Mouse (Mus musculus): ENCODE data around the gene Synrg. TPM values are rescaled to one million over a fixed set of nuclear protein-coding genes. Genes with fewer than 3 reads are reported as not detected.
A peak's percentile ranks its signal among the peaks of the same experiment; 100 is the strongest.

Gene Synrg
- polyA plus RNA-seq, 1 experiment from 2014 or later: 34.3 TPM

- ATAC-seq (replicated peaks): no peak
- Histone ChIP-seq H3K9ac (replicated peaks) (no peak overlapping the region), H3K36me3 (peaks cover 91% of the 10 kb centered on the region), H3K4me3 (no peak overlapping the region), H3K9me3 (no peaks in the 10 kb centered on the region), H3K4me1 (peaks cover 11% of the 10 kb centered on the region; the same call in 1 of the 2 replicates), H3K27ac (replicated peaks) (no peak overlapping the region), H3K27me3 (no peaks in the 10 kb centered on the region), H3K4me2 (replicated peaks) (no peak overlapping the region)
- WGBS: 94% methylated on average over 2 of the region's 2 CpGs
These were observed 31.3 kb downstream of the Synrg start for GRCm38 (mm10) chr11:83995535-83995950.

GRCm38 (mm10) chr11:83997171-83997868 lies 33.1 kb downstream of the Synrg start:
- peaks cover 90% of the 10 kb centered on the region for H3K36me3 ChIP-seq
- 94% methylated on average over 5 of the region's 5 CpGs for WGBS
- H3K27me3 ChIP-seq: no peaks in the 10 kb centered on the region
- ATAC-seq (replicated peaks): no peak
- no peak overlapping the region for H3K27ac ChIP-seq (replicated peaks)
- H3K4me3 ChIP-seq: no peak overlapping the region
- no peaks in the 10 kb centered on the region for H3K9me3 ChIP-seq
- no peak overlapping the region for H3K4me2 ChIP-seq (replicated peaks)
- H3K9ac ChIP-seq (replicated peaks): no peak overlapping the region
- peaks cover 11% of the 10 kb centered on the region; the same call in 1 of the 2 replicates for H3K4me1 ChIP-seq

- 0 out of 2 replicates have a peak, but pooled peaks have one; percentile 46 for ATAC-seq (replicated peaks)
- peak overlapping the region; percentile 34 for H3K27ac ChIP-seq (replicated peaks)
These were observed 34.8 kb downstream of the Synrg start for GRCm38 (mm10) chr11:83998993-83999392.

GRCm38 (mm10) chr11:83999411-83999915 lies 35.2 kb downstream of the Synrg start:
- Histone ChIP-seq H3K4me1 (peaks cover 11% of the 10 kb centered on the region; the same call in 1 of the 2 replicates), H3K27me3 (no peaks in the 10 kb centered on the region), H3K4me3 (no peak overlapping the region), H3K36me3 (peaks cover 91% of the 10 kb centered on the region), H3K27ac (replicated peaks) (peak overlapping the region; percentile 34; the same call in 1 of the 2 replicates), H3K9me3 (no peaks in the 10 kb centered on the region), H3K4me2 (replicated peaks) (no peak overlapping the region), H3K9ac (replicated peaks) (no peak overlapping the region)
- no peak for ATAC-seq (replicated peaks)
- WGBS: 86% methylated on average over 4 of the region's 4 CpGs

More at GRCm38 (mm10) chr11:83998993-83999392, 34.8 kb downstream of the Synrg start:
- Histone ChIP-seq H3K4me3 (no peak overlapping the region), H3K4me1 (peaks cover 11% of the 10 kb centered on the region; the same call in 1 of the 2 replicates), H3K27me3 (no peaks in the 10 kb centered on the region), H3K36me3 (peaks cover 91% of the 10 kb centered on the region), H3K4me2 (replicated peaks) (no peak overlapping the region), H3K9ac (replicated peaks) (no peak overlapping the region), H3K9me3 (no peaks in the 10 kb centered on the region)
- 31% methylated on average over 3 of the region's 3 CpGs for WGBS

GRCm38 (mm10) chr11:84001257-84001656 lies 37.0 kb downstream of the Synrg start:
- 97% methylated on average over 3 of the region's 3 CpGs for WGBS
- no peak for ATAC-seq (replicated peaks)

GRCm38 (mm10) chr11:84003986-84004385 lies 39.8 kb downstream of the Synrg start:
- Histone ChIP-seq H3K4me3 (no peak overlapping the region), H3K9me3 (no peaks in the 10 kb centered on the region), H3K36me3 (peaks cover 81% of the 10 kb centered on the region), H3K27me3 (no peaks in the 10 kb centered on the region), H3K4me1 (peaks cover 6% of the 10 kb centered on the region; the same call in 1 of the 2 replicates), H3K27ac (replicated peaks) (no peak overlapping the region), H3K9ac (replicated peaks) (no peak overlapping the region), H3K4me2 (replicated peaks) (no peak overlapping the region)
- ATAC-seq (replicated peaks): no peak
- WGBS: 87% methylated on average over 6 of the region's 6 CpGs

More at GRCm38 (mm10) chr11:84001257-84001656, 37.0 kb downstream of the Synrg start:
- Histone ChIP-seq H3K27ac (replicated peaks) (no peak overlapping the region), H3K9ac (replicated peaks) (no peak overlapping the region), H3K4me1 (peaks cover 11% of the 10 kb centered on the region; the same call in 1 of the 2 replicates), H3K27me3 (no peaks in the 10 kb centered on the region), H3K9me3 (no peaks in the 10 kb centered on the region), H3K4me2 (replicated peaks) (no peak overlapping the region), H3K36me3 (peaks cover 91% of the 10 kb centered on the region), H3K4me3 (no peak overlapping the region)

- Histone ChIP-seq H3K36me3 (peaks cover 53% of the 10 kb centered on the region), H3K9me3 (no peaks in the 10 kb centered on the region), H3K4me2 (replicated peaks) (no peak overlapping the region), H3K4me3 (no peak overlapping the region), H3K9ac (replicated peaks) (no peak overlapping the region), H3K4me1 (peaks cover 43% of the 10 kb centered on the region), H3K27me3 (no peaks in the 10 kb centered on the region), H3K27ac (replicated peaks) (no peak overlapping the region)
- WGBS: 88% methylated on average over 9 of the region's 9 CpGs
- no peak for ATAC-seq (replicated peaks)
These were observed 44.8 kb downstream of the Synrg start for GRCm38 (mm10) chr11:84009001-84009400.

GRCm38 (mm10) chr11:84010411-84010810 lies 46.2 kb downstream of the Synrg start:
- Histone ChIP-seq H3K27ac (replicated peaks) (peak overlapping the region; percentile 87), H3K4me3 (no peak overlapping the region), H3K4me1 (peaks cover 51% of the 10 kb centered on the region), H3K9ac (replicated peaks) (peak overlapping the region; percentile 23; the same call in 1 of the 2 replicates), H3K36me3 (peaks cover 39% of the 10 kb centered on the region), H3K27me3 (no peaks in the 10 kb centered on the region), H3K4me2 (replicated peaks) (no peak overlapping the region), H3K9me3 (no peaks in the 10 kb centered on the region)
- ATAC-seq (replicated peaks): no peak
- WGBS: 38% methylated on average over 9 of the region's 9 CpGs

- H3K27me3 ChIP-seq: no peaks in the 10 kb centered on the region
- H3K4me2 ChIP-seq (replicated peaks): peak overlapping the region; percentile 27
- ATAC-seq (replicated peaks): no peak; the same call in 1 of the 2 replicates
- no peaks in the 10 kb centered on the region for H3K9me3 ChIP-seq
- 0 out of 2 replicates have a peak overlapping the region, but pooled peaks have one; percentile 8 for H3K4me3 ChIP-seq
- 11% methylated on average over 12 of the region's 12 CpGs for WGBS
- H3K4me1 ChIP-seq: peaks cover 51% of the 10 kb centered on the region
- peak overlapping the region; percentile 87 for H3K27ac ChIP-seq (replicated peaks)
- peaks cover 32% of the 10 kb centered on the region for H3K36me3 ChIP-seq
- H3K9ac ChIP-seq (replicated peaks): peak overlapping the region; percentile 23; the same call in 1 of the 2 replicates
These were observed 46.8 kb downstream of the Synrg start for GRCm38 (mm10) chr11:84011050-84011449.

- Histone ChIP-seq H3K4me2 (replicated peaks) (peak overlapping the region; percentile 27), H3K9ac (replicated peaks) (peak overlapping the region; percentile 23; the same call in 1 of the 2 replicates), H3K36me3 (peaks cover 28% of the 10 kb centered on the region), H3K9me3 (no peaks in the 10 kb centered on the region), H3K4me3 (0 out of 2 replicates have a peak overlapping the region, but pooled peaks have one; percentile 8), H3K4me1 (peaks cover 51% of the 10 kb centered on the region), H3K27me3 (no peaks in the 10 kb centered on the region), H3K27ac (replicated peaks) (peak overlapping the region; percentile 87)
- 16% methylated on average over 2 of the region's 2 CpGs for WGBS
- ATAC-seq (replicated peaks): no peak
These were observed 47.3 kb downstream of the Synrg start for GRCm38 (mm10) chr11:84011576-84011975.

GRCm38 (mm10) chr11:84013105-84013504 lies 48.9 kb downstream of the Synrg start:
- H3K9ac ChIP-seq (replicated peaks): no peak overlapping the region
- WGBS: 15% methylated on average over 7 of the region's 7 CpGs

GRCm38 (mm10) chr11:84016147-84016809 lies 52.0 kb downstream of the Synrg start:
- ATAC-seq (replicated peaks): no peak
- WGBS: 92% methylated on average over 6 of the region's 6 CpGs

More at GRCm38 (mm10) chr11:84013105-84013504, 48.9 kb downstream of the Synrg start:
- Histone ChIP-seq H3K9me3 (no peaks in the 10 kb centered on the region), H3K27me3 (no peaks in the 10 kb centered on the region), H3K4me3 (no peak overlapping the region), H3K27ac (replicated peaks) (peak overlapping the region; percentile 87), H3K4me2 (replicated peaks) (no peak overlapping the region), H3K36me3 (peaks cover 30% of the 10 kb centered on the region), H3K4me1 (peaks cover 51% of the 10 kb centered on the region)
- 0 out of 2 replicates have a peak, but pooled peaks have one; percentile 52 for ATAC-seq (replicated peaks)

More at GRCm38 (mm10) chr11:84016147-84016809, 52.0 kb downstream of the Synrg start:
- Histone ChIP-seq H3K4me1 (peaks cover 34% of the 10 kb centered on the region), H3K9me3 (no peaks in the 10 kb centered on the region), H3K27me3 (no peaks in the 10 kb centered on the region), H3K4me2 (replicated peaks) (no peak overlapping the region), H3K9ac (replicated peaks) (no peak overlapping the region), H3K36me3 (peaks cover 27% of the 10 kb centered on the region), H3K4me3 (no peak overlapping the region), H3K27ac (replicated peaks) (no peak overlapping the region)
